Mouse (Mus musculus) intestine, embryonic 15.5 days (tissue): ENCODE data around the gene Surf2. TPM values are rescaled to one million over a fixed set of nuclear protein-coding genes. Genes with fewer than 3 reads are reported as not detected.

Experiments used
- polyA plus RNA-seq: library from polyadenylated mRNA; unstranded; fragments of >200 nt; fragmentation: Nextera tagmentation; extraction: Ambion mirVana; gene quantifications from 2 replicates; pipeline ENCODE4 v1.2.1, GENCODE M21; 2015

The Surf2 gene
- polyA plus RNA-seq, 1 experiment from 2014 or later: 41.6 TPM

Other genes starting within 250 kb of the Surf2 start
- gene Lcn4, start 245.1 kb upstream of the Surf2 start, polyA plus RNA-seq: not detected in 2 replicates
- gene Abo, start 51.4 kb upstream of the Surf2 start, polyA plus RNA-seq: 0.15 TPM in 1 of 2 replicates, not detected in the other
- 23.0 and 24.5 TPM in 2 replicates for gene Surf6, start 13.5 kb upstream of the Surf2 start, polyA plus RNA-seq
- gene Med22, start 5.7 kb upstream of the Surf2 start, polyA plus RNA-seq: 39.0 and 40.6 TPM in 2 replicates
- gene Rpl7a, start 5.6 kb upstream of the Surf2 start, polyA plus RNA-seq: 631 and 647 TPM in 2 replicates
- gene Surf1, start 163 bp downstream of the Surf2 start, polyA plus RNA-seq: 68.7 and 69.3 TPM in 2 replicates
- gene Surf4, start 17.6 kb downstream of the Surf2 start, polyA plus RNA-seq: 241 and 252 TPM in 2 replicates
- 0.33 TPM in 1 of 2 replicates, not detected in the other for gene Stkld1, start 17.7 kb downstream of the Surf2 start, polyA plus RNA-seq
- 45.2 TPM in 2 replicates for gene Rexo4, start 48.0 kb downstream of the Surf2 start, polyA plus RNA-seq
- gene Adamts13, start 57.0 kb downstream of the Surf2 start, polyA plus RNA-seq: 0.25 and 0.28 TPM in 2 replicates
- gene Cacfd1, start 93.6 kb downstream of the Surf2 start, polyA plus RNA-seq: 49.0 and 60.5 TPM in 2 replicates
- gene Slc2a6, start 111.6 kb downstream of the Surf2 start, polyA plus RNA-seq: 0.97 and 1.3 TPM in 2 replicates
- gene Mymk, start 155.8 kb downstream of the Surf2 start, polyA plus RNA-seq: 0.15 and 0.24 TPM in 2 replicates
- gene Adamtsl2, start 163.0 kb downstream of the Surf2 start, polyA plus RNA-seq: 2.0 and 2.2 TPM in 2 replicates
- gene Fam163b, start 226.1 kb downstream of the Surf2 start, polyA plus RNA-seq: 0.21 and 0.26 TPM in 2 replicates
- gene Dbh, start 248.9 kb downstream of the Surf2 start, polyA plus RNA-seq: 3.9 and 5.4 TPM in 2 replicates